Mouse (Mus musculus) hindbrain, embryonic 10.5 days (tissue): ENCODE data around the gene Nfix. TPM values are rescaled to one million over a fixed set of nuclear protein-coding genes. Genes with fewer than 3 reads are reported as not detected.

Experiments
- DNase-seq: peaks from one replicate; pipeline ENCODE4 v3.0.0-alpha.2; 2017; ENCODE audit warnings: low spot score
- H3K27ac ChIP-seq: fragments of 300-500 bp; sonication (generic); 2 replicates; pipeline ENCODE4 v1.5.1; 2016; ENCODE audit warnings: mild to moderate bottlenecking, moderate library complexity
- H3K27me3 ChIP-seq: fragments of 300-500 bp; sonication (generic); 2 replicates; pipeline ENCODE4 v1.6.1; 2016; ENCODE audit warnings: mild to moderate bottlenecking; ENCODE audit not compliant: poor library complexity, insufficient read depth, severe bottlenecking
- H3K36me3 ChIP-seq: fragments of 300-500 bp; sonication (generic); 2 replicates; pipeline ENCODE4 v1.6.1; 2016; ENCODE audit warnings: mild to moderate bottlenecking, moderate library complexity
- H3K4me1 ChIP-seq: fragments of 300-500 bp; sonication (generic); replicated peaks from 2 replicates; pipeline ENCODE4 v1.6.1; 2016; ENCODE audit warnings: mild to moderate bottlenecking
- H3K4me3 ChIP-seq: fragments of 300-500 bp; sonication (generic); 2 replicates; pipeline ENCODE4 v1.5.1; 2016; ENCODE audit warnings: mild to moderate bottlenecking, moderate library complexity
- H3K9me3 ChIP-seq: fragments of 300-500 bp; sonication (generic); 2 replicates; pipeline ENCODE4 v1.6.1; 2016; ENCODE audit warnings: mild to moderate bottlenecking, moderate library complexity
- WGBS: fragments of 180-500 bp; shearing (Covaris S2); methylation state at CpG from one replicate; pipeline ENCODE4 v1.1.7; 2016; 5-methylcytosine and 5-hydroxymethylcytosine counted together
- polyA plus RNA-seq: library from polyadenylated mRNA; unstranded; fragments of >200 nt; fragmentation: Nextera tagmentation; extraction: Ambion mirVana; gene quantifications from 2 replicates; pipeline ENCODE4 v1.2.1, GENCODE M21; 2016

Nfix gene
- polyA plus RNA-seq, 1 experiment from 2014 or later: 0.29 TPM

GRCm38 (mm10) chr8:84787523-84788302 lies 12.4 kb downstream of the Nfix start:
- DNase-seq: no peak
- Histone ChIP-seq H3K27me3 (peaks cover 100% of the 10 kb centered on the region), H3K4me3 (no peak overlapping the region), H3K9me3 (no peaks in the 10 kb centered on the region), H3K36me3 (no peaks in the 10 kb centered on the region), H3K27ac (no peak overlapping the region), H3K4me1 (peaks cover 4% of the 10 kb centered on the region)
- WGBS: 5% methylated on average over 14 of the region's 14 CpGs

- no peak overlapping the region for H3K27ac ChIP-seq
- peak; percentile 17 for DNase-seq
- H3K4me1 ChIP-seq: peaks cover 4% of the 10 kb centered on the region
- WGBS: 4% methylated on average over 11 of the region's 11 CpGs
- H3K27me3 ChIP-seq: peaks cover 100% of the 10 kb centered on the region
- no peaks in the 10 kb centered on the region for H3K36me3 ChIP-seq
- no peak overlapping the region for H3K4me3 ChIP-seq
- no peaks in the 10 kb centered on the region for H3K9me3 ChIP-seq
These were observed 13.2 kb downstream of the Nfix start for GRCm38 (mm10) chr8:84786801-84787467.

- peaks cover 4% of the 10 kb centered on the region for H3K4me1 ChIP-seq
- no peak overlapping the region for H3K4me3 ChIP-seq
- H3K27me3 ChIP-seq: peaks cover 100% of the 10 kb centered on the region
- no peaks in the 10 kb centered on the region for H3K9me3 ChIP-seq
- under 1% methylated on average over 38 of the region's 38 CpGs for WGBS
- DNase-seq: peak; percentile 32
- H3K27ac ChIP-seq: no peak overlapping the region
- no peaks in the 10 kb centered on the region for H3K36me3 ChIP-seq
These were observed 14.1 kb downstream of the Nfix start for GRCm38 (mm10) chr8:84785756-84786677.

DNA sequence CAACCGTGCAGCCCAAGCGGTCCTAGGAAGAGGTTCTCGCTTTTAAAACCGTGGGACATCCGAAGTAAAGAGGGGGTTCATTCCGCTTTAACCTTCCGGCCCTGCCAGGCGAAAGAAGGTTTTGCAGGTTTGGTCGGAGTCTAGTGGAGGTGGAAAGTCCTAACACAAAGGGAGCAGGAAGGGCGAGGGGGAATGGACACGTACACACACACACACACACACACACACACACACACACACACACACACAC lies 14.7 kb downstream of the Nfix start:
- DNase-seq: peak; percentile 41
- no peaks in the 10 kb centered on the region for H3K36me3 ChIP-seq
- H3K9me3 ChIP-seq: no peaks in the 10 kb centered on the region
- H3K4me3 ChIP-seq: no peak overlapping the region
- H3K27ac ChIP-seq: no peak overlapping the region
- peaks cover 4% of the 10 kb centered on the region for H3K4me1 ChIP-seq
- whole genome bisulfite sequencing: under 1% methylated on average over 11 of the region's 11 CpGs
- peaks cover 100% of the 10 kb centered on the region for H3K27me3 ChIP-seq

DNA sequence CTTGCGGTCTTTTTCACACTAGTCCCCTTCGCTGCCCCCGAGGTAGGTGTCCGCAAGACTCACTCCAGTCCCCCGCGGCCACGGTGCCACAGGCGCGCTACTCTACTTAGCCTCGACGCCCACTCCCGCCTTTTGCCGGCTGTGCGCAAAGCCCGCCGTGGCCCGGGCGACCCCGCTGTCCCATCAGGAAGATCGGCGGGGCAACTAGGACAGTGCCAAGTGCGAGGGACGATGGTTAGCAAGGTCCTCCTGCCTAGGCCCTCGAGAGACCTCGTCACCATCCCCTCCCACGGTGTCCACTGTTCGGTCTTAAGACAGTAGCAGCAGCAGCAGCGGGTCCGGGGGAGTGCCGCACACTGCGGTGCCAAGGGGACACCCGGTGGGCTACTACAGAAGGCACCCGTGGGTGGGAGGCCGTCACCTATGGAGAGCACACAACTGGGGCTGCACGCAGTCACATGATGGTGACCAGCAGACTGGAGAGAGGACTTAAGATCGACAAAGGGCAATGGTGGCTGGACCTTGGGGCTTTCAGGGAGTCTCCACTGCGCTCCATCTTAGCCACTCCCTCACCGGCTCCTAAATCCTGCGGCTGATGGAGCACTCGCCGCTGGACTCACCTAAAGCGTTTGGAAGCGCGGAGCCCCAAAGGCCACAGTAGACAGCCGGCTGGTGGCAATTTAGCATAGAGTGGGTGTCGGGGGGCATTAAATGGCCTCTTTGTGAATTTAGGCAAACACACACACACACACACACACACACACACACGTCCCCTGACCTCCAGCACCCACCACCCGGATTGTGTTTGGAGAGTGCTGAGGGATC lies 15.3 kb downstream of the Nfix start:
- H3K27me3 ChIP-seq: peaks cover 100% of the 10 kb centered on the region
- no peaks in the 10 kb centered on the region for H3K36me3 ChIP-seq
- no peak overlapping the region for H3K27ac ChIP-seq
- WGBS: under 1% methylated on average over 48 of the region's 48 CpGs
- no peak overlapping the region for H3K4me3 ChIP-seq
- DNase-seq: peak; percentile 47
- H3K9me3 ChIP-seq: no peaks in the 10 kb centered on the region
- peaks cover 4% of the 10 kb centered on the region for H3K4me1 ChIP-seq

DNA sequence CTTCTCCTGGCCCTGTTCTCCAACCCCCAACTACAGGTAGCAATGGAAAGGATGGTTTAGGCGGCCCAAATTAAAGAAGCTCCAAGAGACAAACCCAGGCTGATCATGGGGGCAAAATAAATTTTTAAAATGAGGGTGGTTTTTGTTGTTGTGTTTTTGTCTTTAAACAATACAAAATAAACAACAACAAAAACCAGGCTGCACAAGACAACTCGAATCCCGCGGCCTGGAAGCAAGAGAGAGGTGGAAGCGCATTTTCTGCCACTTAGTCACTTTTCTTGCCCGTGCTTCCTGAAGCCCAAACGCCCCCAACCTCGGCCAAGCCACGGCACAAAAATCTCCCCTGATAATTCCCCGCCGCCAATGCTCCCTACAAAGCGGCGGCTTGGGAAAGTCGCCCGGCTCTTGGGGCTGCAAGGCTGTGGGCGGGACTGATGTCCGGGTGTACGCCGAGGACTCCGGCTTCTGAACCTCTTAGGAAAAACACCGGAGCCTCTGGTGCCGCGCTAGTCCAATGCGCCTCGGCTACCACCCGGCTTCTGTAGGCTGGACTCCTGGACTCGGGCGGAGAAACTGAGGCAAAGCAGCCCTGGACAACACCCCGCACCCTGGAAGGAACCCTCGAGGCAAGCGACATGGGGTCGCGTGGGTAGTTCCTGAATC lies 16.1 kb downstream of the Nfix start:
- H3K27me3 ChIP-seq: peaks cover 100% of the 10 kb centered on the region
- DNase-seq: no peak
- peaks cover 4% of the 10 kb centered on the region for H3K4me1 ChIP-seq
- WGBS: under 1% methylated on average over 33 of the region's 33 CpGs
- H3K9me3 ChIP-seq: no peaks in the 10 kb centered on the region
- no peak overlapping the region for H3K4me3 ChIP-seq
- H3K27ac ChIP-seq: no peak overlapping the region
- no peaks in the 10 kb centered on the region for H3K36me3 ChIP-seq

GRCm38 (mm10) chr8:84783198-84783918 lies 16.8 kb downstream of the Nfix start:
- Histone ChIP-seq H3K27ac (no peak overlapping the region), H3K4me3 (no peak overlapping the region), H3K4me1 (peaks cover 4% of the 10 kb centered on the region), H3K9me3 (no peaks in the 10 kb centered on the region), H3K36me3 (no peaks in the 10 kb centered on the region), H3K27me3 (peaks cover 100% of the 10 kb centered on the region)
- DNase-seq: peak; percentile 28
- WGBS: 3% methylated on average over 11 of the region's 11 CpGs

- peaks cover 4% of the 10 kb centered on the region for H3K4me1 ChIP-seq
- 2% methylated on average over 10 of the region's 10 CpGs for WGBS
These were observed 17.5 kb downstream of the Nfix start for GRCm38 (mm10) chr8:84782680-84783079.

DNA sequence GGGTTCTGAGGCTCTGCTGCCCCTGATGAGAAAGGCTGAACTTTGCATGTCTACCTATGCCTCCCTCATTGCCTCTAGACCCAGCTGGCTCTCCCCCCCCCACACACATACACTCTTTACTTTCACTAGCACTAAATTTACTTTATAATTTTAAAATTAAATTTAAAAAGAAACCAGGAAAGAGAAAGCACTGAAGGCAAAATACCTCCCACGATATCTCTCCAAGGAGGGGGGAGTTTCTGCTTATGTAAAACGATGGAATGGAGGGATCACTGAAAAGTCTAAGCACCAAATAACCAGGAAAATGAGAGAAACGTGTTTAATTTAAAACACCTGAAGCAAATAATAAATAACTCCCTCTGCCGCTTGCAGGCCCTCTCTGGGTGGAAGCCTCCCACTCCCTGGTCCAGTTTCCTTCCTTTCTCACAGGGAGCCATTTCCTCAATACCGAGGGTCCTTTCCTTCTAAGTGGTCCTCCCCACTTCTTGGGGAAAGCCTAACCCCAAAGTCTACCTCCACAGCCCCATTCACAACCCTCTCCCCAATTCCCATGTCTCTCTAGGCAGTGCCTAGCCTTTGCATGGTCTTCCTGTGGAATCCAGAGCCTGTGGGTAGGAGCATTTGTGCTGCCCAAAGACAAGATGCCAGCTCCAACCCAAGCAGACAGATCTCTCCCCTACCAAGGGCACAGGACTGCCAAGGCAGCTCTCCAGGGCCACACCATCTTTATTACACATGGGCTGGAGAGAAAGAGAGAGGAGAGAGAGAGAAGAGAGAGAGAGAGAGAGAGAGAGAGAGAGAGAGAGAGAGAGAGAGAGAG lies 18.2 kb downstream of the Nfix start:
- Histone ChIP-seq H3K27me3 (peaks cover 100% of the 10 kb centered on the region), H3K4me3 (no peak overlapping the region), H3K4me1 (peaks cover 4% of the 10 kb centered on the region), H3K27ac (no peak overlapping the region), H3K36me3 (no peaks in the 10 kb centered on the region), H3K9me3 (no peaks in the 10 kb centered on the region)
- peak; percentile 29 for DNase-seq
- WGBS: under 1% methylated on average over 5 of the region's 5 CpGs

More at GRCm38 (mm10) chr8:84782680-84783079, 17.5 kb downstream of the Nfix start:
- no peaks in the 10 kb centered on the region for H3K36me3 ChIP-seq
- H3K4me3 ChIP-seq: no peak overlapping the region
- DNase-seq: peak; percentile 45
- H3K9me3 ChIP-seq: no peaks in the 10 kb centered on the region
- H3K27ac ChIP-seq: no peak overlapping the region
- H3K27me3 ChIP-seq: peaks cover 100% of the 10 kb centered on the region

GRCm38 (mm10) chr8:84780949-84781680 lies 19.0 kb downstream of the Nfix start:
- 4% methylated on average over 6 of the region's 6 CpGs for WGBS

More at GRCm38 (mm10) chr8:84780949-84781680, 19.0 kb downstream of the Nfix start:
- Histone ChIP-seq H3K36me3 (no peaks in the 10 kb centered on the region), H3K27ac (no peak overlapping the region), H3K27me3 (peaks cover 100% of the 10 kb centered on the region), H3K4me1 (no peaks in the 10 kb centered on the region; the same call in 1 of the 2 replicates), H3K9me3 (no peaks in the 10 kb centered on the region), H3K4me3 (no peak overlapping the region)
- peak; percentile 38 for DNase-seq
